Mouse (Mus musculus) thymus, postnatal 36 days (tissue): ENCODE results near the gene Mief1.

Source experiments
- DNase-seq, 2 experiments: peaks; one replicate each; pipeline ENCODE4 v3.0.0; 2022; ENCODE audit warnings: mixed read lengths in 2 of 2

Gene Mief1

DNA sequence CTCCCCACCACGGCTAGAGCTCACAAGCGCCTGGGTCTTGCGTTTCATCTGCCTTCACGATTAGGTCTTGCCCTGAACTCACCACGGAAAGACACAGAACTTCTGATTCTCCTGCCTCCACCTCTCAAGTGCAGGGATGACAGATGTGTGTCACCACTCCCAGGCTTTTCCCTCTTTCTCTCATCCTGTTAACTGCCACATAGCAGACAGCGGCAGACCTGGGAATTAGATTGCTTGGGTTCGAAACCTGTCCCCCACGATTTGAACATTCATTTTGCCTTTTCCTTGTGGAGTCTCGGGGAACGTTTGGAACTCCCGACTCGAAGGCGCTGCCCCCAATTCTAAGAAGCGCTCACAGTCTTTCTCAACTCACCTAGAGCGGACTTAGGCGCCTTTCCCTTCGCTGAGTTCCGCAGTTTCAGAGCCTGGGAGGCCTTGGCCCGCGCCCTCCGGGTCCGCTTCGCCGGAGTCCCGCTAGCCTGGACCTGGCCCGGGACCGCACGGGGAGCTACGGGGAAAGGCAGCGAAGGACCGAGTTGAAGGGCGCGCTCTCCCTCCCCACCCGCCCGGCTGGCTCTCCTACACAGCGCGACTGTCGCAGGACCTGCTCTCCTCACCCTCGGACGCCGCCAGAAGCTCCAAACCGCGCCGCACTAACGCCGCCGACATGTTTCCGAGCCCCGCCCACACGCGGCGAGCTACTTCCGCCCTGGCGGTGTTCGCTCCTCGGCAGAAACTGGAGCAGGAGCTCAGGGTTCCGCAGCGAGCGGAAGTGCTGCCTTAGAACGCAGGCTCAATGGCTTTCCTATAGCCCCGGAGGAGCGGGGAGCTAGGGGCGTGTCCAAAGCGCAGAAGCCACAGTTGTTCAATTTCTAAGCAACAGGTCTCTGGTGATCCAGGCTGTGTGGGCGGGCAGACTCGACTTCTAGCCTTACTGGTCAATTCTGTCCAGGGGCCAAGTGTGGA lies 30.1 kb downstream of the Mief1 start, which contains the start of gene Rps19bp1:
Gene Rps19bp1 (minus strand): TSS at position 706 of the 966 bp plus-strand sequence.
- DNase-seq, result peak; percentile 89 to 91

DNA sequence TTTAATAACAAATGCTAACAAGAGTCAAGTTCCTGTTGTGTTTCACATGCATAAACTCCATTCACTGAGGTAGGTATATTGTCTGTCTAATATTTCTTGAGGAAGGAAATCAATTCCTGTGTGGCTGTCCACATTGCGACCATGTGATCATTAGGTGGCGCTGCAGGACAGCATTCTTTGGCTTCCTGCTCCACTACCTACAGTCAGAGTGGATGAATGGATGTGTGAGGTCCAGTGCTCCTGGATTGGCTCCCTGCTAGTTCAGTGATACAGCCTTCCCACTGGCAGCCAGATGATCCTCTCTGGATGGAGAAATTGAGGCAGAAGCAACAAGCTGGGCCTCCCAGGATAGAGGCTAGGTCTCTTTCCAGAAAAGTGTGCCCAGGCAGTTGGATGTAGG lies 32.5 kb downstream of the Mief1 start:
- peak; percentile 61 for DNase-seq

DNA sequence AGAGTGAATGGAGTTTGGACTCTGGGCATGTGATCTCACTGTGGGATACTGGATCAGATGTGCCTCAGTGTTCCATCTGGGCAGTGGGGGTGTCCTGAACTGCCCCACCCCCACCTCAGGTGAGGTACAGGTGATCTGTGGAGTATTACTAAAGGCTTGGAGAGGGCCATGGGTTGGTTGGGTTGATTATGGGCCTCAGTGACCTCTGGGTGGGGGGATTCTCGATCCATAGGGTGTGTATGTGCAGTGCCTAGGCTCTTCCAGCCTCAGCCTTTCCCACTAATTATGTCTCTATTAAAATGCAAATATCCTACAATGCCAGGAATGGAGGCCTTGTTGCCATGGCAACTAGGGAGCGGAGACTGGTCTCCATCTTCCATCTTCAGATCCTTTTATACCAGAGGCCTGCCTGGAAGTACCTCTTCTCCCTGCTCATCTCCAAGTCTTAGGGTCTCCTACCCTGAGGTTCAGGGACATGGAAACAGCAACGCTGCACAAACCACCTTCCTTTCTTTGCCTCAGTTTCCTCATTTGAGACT lies 38.1 kb downstream of the Mief1 start:
- no peak for DNase-seq

DNA sequence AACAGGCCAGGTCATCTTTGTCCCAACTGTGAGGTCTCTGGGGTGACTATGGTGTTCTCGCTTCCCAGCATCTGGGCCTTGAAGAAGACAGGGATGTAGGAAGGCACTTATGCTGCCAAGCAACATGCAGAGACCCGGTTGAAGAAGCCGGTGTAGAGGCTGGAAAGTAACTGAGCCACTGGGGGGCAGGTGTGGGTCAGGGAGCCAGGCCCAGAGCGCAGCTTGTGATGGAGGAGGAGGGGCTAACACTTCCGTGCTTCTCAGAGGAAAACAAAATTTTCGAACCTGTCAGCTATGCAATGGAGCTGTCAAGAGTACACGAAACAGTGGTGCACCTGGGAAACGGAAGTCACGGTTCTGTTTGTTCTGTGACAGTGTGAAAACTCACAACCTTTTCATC lies 43.3 kb downstream of the Mief1 start:
- DNase-seq, result no peak

DNA sequence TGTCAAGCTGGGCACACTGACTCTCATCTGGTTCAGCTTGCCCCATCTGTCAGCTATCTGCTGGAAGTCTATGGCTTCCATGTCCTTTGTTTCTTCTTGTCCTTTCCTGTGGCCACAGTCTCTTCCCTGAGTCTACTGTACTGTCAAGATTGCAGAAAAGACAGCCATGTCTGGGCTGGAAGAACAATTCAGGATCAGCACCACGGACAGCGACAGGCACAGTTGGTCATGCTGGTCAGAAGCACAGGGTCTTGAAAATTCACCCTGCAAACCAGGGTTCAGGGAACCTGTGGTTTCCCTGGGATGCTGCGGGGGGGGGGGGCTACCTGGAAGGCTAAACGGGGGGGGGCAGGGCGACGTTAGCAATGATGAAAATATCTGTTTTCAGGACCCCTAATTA lies 43.8 kb downstream of the Mief1 start:
- DNase-seq, result peak in 1 of 2 experiments; percentile 48

DNA sequence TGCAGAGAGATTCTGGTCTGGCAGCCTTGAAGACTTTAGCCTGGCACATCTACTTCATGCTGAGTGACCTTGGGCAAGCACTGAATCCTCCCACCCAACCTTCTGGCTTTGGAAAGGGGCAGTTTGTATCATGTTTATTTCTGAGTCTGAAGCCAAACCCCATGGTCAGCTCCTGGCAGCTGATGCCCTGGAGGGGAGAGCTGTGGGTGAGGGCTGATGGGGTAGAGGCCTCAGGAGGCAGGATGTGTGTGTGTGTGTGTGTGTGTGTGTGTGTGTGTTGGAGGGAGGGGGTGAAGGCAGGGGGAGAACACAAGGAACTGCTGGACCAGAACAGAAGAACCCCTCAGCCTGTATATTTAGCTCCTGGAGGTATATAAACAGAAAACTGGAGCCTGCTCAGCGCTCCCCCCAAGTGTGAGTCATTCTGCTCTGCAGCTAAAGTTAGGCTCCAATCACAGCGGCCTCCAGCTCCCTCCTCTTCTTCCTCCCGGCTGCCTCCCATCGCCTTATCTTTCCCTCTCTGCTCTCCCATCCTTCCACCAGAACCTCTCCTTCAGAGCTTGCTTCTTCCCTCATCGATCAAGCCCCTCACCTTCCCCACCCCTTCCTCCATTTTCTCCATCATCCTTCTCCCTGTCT lies 44.4 kb downstream of the Mief1 start:
- no peak for DNase-seq

DNA sequence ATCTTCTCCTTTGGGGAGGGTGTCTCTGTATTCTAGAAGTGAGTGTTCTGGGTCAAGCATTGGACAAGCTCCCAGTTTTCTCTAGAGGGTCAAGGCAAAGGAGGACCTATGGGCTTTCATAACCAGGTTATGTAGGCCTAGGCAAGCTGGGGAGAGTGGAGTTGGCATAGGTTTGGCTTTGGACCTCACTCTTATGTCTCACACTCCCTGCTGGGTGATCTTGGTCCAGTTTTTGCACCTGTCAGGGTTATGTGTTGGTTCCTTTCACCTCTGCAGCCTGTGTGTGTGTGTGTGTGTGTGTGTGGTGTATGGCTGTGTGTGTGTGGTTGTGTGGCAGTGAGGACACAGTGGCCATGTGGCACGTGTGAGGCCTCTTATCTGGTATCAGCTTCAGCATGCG lies 45.2 kb downstream of the Mief1 start:
- no peak for DNase-seq

DNA sequence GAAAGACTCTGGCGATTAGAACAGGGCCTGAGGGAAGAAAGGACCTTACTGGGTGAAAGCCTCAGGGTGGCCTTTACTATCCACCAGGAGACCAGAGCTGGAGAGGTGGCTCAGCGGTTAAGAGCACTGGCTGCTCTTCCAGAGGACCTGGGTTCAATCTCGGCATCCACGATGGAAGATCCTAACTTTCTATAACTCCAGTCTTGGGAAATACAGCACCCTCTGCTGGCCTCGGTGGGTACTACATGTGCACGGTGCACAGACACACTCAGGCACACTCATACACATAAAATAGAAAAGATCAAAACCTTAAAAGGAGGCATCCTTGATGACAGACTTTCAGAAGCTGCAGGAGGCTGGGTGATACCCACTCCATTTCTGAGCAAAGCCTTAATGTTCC lies 46.8 kb downstream of the Mief1 start:
- peak; percentile 46 to 47 for DNase-seq

DNA sequence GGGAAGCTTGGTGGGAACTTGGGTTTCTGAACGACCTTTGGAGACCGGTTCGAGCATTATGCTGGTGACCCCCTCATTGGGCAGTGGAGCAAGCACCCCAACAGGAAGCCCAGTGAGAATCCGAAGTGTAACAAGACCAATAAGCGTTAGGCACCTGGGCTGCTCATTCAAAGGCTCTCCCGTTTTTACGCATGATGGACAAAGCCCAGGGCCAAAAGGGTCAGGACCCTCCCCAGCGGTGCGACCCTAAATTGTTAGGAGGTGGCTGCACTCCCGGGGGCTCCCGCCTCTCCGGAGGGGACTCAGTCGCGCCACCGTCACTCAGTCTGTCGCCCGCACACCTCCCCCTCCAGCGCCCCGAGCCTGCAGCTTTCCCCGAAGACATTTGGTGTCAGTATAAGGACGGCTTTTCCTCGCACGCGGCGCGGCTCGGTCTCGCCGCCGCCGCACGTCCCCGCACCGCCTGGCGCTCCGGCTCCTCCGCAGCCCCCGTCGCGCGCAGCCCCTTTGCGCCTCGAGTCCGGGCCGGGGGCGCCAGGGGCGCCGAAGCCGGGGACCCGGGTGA lies 53.1 kb downstream of the Mief1 start, which contains the start of gene Cacna1i:
Gene Cacna1i (plus strand): TSS at position 388 of the 565 bp plus-strand sequence.
- no peak for DNase-seq

DNA sequence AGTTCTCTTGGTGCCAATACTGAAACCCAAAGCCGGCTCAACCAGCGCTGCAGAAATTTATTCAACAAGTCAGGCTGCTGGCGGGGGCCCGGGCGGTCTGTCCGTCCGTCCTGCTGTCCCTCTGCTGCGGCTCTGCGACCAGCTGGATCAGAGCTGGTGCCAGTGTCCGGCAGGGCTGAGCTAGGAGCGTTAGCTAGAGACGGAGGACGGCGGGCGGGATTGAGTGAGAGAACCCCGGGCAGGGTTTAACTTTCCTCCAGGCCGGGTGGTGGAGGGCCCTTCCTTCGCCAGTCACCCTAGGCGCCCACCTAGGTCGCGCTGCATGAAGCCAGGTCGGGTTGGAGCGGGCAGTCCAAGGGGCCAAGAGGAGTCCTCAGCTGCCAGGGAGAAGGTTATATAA lies 54.2 kb downstream of the Mief1 start:
- no peak for DNase-seq

DNA sequence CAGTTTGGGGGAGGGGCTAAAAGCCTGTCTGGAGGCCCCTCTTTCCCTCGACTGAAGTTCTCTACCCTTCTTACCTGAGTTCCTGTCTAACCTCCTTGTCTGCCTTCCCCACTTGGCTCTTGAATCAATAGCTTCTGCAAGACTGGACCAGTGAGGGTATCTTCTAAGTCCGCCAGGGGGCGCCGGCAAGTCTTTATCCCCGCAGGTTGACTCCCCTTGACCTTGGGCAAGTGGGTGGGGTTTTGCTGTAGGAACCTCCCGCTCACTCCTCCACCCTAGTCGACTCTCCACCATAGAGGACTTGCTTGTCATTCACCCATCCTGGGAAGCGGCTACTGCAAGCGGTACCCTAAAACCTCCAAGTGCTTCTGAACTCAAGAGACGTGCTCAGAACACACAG lies 55.6 kb downstream of the Mief1 start:
- peak; percentile 84 for DNase-seq

DNA sequence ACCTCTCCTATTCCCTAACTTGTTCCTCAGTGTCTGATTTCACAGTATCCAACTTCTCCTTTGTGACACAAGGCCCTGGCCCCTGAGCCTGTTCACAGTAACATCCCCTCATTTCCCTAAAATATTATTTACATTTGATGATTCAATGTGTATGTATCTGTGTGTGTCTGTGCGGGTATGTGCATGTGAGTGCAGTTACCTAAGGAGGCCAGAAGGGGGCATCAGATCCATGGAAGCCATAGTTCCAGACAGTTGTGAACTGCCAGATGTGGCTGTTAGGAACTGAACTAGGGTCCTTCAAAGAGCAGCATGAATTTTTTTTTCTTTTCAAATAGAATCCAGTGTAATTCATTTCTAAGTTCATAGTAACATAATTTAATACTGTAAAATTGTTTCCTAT lies 63.3 kb downstream of the Mief1 start:
- DNase-seq, result no peak
